Mouse (Mus musculus) layer of hippocampus, adult 2 months (tissue): ENCODE measurements around the gene Pip4k2b. TPM values are rescaled to one million over a fixed set of nuclear protein-coding genes. Genes with fewer than 3 reads are reported as not detected.

ENCODE experiments used
- DNase-seq, 2 experiments: peaks; one replicate each; pipeline ENCODE4 v3.0.0; 2022; ENCODE audit warnings: low spot score in 2 of 2
- H3K27ac ChIP-seq: fragments of 200-600 bp; 2 replicates; pipeline ENCODE4 v1.8.1; 2022
- H3K4me3 ChIP-seq: fragments of 200-600 bp; 2 replicates; pipeline ENCODE4 v1.8.1; 2022; ENCODE audit warnings: mild to moderate bottlenecking
- CTCF ChIP-seq: fragments of 200-600 bp; conservative IDR thresholded peaks from 2 replicates; pipeline ENCODE4 v1.8.1; 2022; ENCODE audit warnings: antibody characterized with exemption, mild to moderate bottlenecking, moderate library complexity
- total RNA-seq, 2 experiments: library from RNA; stranded (reverse); gene quantifications; 2 replicates each; pipeline ENCODE4 v1.2.3; 2021

The Pip4k2b gene
- total RNA-seq, 2 experiments from 2014 or later: 106 to 109 TPM

DNA sequence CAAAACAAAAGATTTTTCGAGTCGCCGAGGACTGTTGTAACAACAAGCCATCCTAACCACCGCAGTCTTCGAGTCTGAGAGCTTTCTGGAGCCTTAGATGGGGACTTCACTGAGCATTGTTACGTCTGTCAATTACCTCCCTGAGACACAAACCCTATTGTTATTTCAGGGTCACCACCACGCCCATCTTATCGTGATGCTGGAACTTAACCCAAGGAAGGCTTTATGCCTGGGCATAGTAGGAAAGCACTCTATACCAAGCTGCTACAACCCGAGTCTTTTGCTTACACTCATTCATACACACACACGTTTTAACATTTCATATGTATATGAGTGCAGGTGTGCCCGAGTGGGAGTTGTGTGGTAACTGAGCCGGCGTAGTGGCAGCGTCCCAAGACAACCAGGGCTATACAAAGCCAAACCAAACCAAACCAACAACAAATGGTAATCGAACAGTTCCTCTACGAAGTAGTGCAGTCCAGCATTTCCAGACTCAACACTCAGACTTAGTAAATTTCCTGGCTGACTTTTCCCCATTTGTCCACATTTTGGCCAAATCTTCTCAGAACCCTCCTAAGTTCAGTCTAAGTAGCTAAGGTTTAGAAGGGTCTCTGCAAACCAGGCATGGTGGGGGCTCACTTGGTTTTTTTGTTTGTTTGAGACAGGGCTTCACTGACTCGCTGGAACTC, 31.4 kb upstream of the Pip4k2b start, which contains the start of gene 1700001P01Rik:
TSS of gene 1700001P01Rik (minus strand) at position 111 of the 689 bp plus-strand sequence.
- H3K4me3 ChIP-seq: no peak within 1 kb of the TSS
- no peak within 1 kb of the TSS for H3K27ac ChIP-seq
- DNase-seq: no peak
- no peak for TF ChIP-seq CTCF

- no peak for DNase-seq
- no peak for TF ChIP-seq CTCF
- Histone ChIP-seq H3K4me3 (no peak overlapping the region), H3K27ac (no peak overlapping the region)
These were observed 30.7 kb upstream of the Pip4k2b start for GRCm38 (mm10) chr11:97775186-97775585.

DNA sequence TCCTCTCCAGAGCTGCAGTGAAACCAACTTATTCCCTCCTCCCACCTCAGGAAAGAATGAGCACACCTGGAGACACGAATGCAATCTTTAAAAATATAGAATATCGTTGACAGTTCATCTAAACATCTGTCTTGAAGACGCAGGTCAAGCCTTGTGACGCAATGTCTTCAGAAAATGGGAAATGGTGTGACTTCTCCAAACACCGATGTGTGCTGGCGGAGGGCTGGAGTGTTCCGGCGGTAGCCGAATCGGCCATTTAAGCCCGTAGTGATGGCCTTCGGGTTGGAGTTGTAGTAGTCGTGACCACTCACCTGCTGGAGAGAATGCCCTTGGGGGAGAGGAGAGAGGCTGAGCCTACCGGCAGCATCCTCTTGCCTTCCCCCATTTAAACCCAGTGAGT, 26.9 kb upstream of the Pip4k2b start:
- no peak for DNase-seq
- no peak for TF ChIP-seq CTCF
- Histone ChIP-seq H3K27ac (no peak overlapping the region), H3K4me3 (no peak overlapping the region)

- no peak for DNase-seq
- H3K4me3 ChIP-seq: no peak overlapping the region
- H3K27ac ChIP-seq: no peak overlapping the region
- no peak for TF ChIP-seq CTCF
These were observed 25.2 kb upstream of the Pip4k2b start for GRCm38 (mm10) chr11:97769704-97770103.

- no peak for TF ChIP-seq CTCF
- H3K27ac ChIP-seq: peak within 1 kb of the TSS; percentile 96
- H3K4me3 ChIP-seq: peak within 1 kb of the TSS; percentile 88
- peak; percentile 96 to 97 for DNase-seq
These were observed 21.8 kb upstream of the Pip4k2b start, which contains the start of gene Cwc25 for GRCm38 (mm10) chr11:97766154-97766881. Gene Cwc25 (minus strand): TSS chr11:97766556.

DNA sequence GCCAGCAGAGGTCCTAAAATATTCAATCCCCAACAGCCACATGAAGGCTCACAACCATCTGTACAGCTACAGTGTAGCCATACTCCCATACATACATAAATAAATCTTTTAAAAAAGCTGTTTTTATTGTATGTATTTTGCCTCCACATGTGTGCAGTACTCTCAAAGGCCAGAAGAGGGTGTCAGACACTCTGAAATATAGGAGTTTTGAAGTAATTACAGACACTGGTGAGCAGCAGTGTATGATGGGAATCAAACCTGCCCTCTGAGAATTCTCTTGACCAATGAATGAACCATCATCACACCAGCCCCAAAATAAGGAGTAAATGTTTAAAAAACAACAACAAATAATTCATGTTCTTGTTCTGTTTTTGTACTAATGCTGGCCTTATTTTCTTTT, 17.1 kb upstream of the Pip4k2b start:
- TF ChIP-seq CTCF: peak; percentile 55

DNA sequence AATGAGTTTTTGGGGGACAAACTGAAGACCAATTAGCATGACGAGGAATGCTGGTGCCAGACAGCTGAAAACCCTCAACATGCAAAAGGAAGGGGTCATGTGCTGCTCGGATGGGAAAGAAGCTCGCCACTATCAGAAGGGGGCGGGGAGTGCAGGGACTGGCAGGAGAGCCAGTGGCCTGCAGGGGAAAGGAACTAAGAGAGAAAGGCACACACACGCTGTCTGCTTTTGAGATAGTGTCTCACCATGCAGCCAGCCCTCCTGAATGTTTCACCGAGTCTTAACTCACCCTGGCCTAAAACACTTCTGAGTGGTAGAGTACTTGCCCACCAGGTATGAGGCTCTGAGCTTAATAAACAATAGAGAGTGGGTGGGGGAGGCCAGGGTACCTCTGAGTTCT, 14.4 kb upstream of the Pip4k2b start:
- TF ChIP-seq CTCF: no peak
- no peak overlapping the region for H3K27ac ChIP-seq
- DNase-seq: no peak
- H3K4me3 ChIP-seq: no peak overlapping the region

More for the DNA sequence above, 17.1 kb upstream of the Pip4k2b start:
- H3K27ac ChIP-seq: no peak overlapping the region
- no peak for DNase-seq
- H3K4me3 ChIP-seq: no peak overlapping the region

DNA sequence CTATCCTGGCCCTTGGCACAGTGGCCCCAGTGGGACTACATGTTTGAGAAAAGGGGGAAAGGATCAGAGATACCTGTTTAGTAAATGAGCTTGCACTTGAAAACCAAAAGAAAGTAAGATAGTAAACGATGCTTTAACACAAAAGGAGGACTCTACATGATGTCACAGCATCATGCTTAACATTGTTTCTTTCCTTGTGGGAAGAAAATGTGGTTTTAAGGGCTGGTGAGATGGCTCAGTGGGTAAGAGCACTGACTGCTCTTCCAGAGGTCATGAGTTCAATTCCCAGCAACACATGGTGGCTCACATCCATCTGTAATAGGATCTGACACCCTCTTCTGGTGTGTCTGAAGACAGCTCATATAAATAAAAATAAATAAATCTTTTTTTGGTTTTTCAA, 13.6 kb upstream of the Pip4k2b start:
- no peak for TF ChIP-seq CTCF
- Histone ChIP-seq H3K27ac (no peak overlapping the region), H3K4me3 (no peak overlapping the region)
- no peak for DNase-seq

DNA sequence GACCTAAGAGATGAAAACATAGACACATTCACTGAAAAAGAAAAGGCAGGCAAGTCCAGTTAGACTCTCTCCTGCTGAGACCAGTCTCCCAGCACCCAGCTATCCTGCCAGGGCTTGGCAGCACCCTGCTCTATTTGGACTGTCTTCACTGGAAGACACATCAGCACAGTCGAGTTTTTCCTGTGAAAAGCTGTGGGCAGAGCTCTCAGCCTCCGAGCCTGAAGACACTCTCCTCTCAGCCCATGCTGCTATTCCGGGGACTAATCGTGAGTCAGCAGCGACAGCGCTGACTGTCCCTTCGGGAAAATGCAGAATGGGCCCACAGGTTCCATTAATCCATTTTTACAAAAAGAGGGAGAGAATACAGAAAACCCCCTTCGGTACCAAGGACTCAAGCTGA, 8.8 kb upstream of the Pip4k2b start:
- TF ChIP-seq CTCF: no peak
- H3K4me3 ChIP-seq: no peak overlapping the region
- H3K27ac ChIP-seq: no peak overlapping the region
- no peak for DNase-seq

- Histone ChIP-seq H3K4me3 (no peak overlapping the region), H3K27ac (no peak overlapping the region)
- no peak for DNase-seq
- TF ChIP-seq CTCF: no peak
These were observed 4.0 kb upstream of the Pip4k2b start for GRCm38 (mm10) chr11:97748496-97748895.

GRCm38 (mm10) chr11:97747773-97748172, 3.3 kb upstream of the Pip4k2b start:
- TF ChIP-seq CTCF: no peak
- Histone ChIP-seq H3K4me3 (no peak overlapping the region), H3K27ac (peak overlapping the region; percentile 41; the same call in 1 of the 2 replicates)
- DNase-seq: no peak

- DNase-seq: no peak
- Histone ChIP-seq H3K27ac (peak overlapping the region; percentile 98), H3K4me3 (peak overlapping the region; percentile 72)
- no peak for TF ChIP-seq CTCF
These were observed 822 bp upstream of the Pip4k2b start for GRCm38 (mm10) chr11:97745331-97745721.

GRCm38 (mm10) chr11:97744718-97745330, 320 bp upstream of the Pip4k2b start:
- peak; percentile 99 for DNase-seq
- TF ChIP-seq CTCF: no peak
- Histone ChIP-seq H3K4me3 (peak overlapping the region; percentile 72), H3K27ac (peak overlapping the region; percentile 98)
